Mouse (Mus musculus) right cerebral cortex, adult 2 months (tissue): Measurements from ENCODE around the gene Pecam1.

Source experiments
- DNase-seq, 2 experiments: peaks; one replicate each; pipeline ENCODE4 v3.0.0; 2021 to 2022; ENCODE audit warnings: low spot score in 2 of 2

Pecam1 gene

DNA sequence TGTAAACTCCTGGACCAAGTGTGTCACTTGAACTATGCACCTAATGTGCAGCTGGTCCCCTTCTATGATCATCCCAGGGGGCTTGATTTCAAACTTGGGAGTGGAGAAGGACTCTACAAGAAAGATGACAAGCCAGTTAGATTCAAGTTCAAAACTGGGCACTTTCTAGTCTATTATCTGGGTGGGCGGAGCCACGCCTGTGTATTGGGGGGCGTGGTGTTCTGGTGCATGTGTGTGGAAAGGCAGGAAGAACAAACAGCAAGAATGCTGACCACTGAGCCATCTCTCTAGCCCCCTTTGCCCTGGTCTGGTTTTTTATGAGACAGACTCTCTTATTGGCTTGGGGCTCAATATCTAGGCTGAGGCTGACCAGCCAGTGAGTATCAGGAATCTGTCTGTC is 54.5 kb downstream of the Pecam1 start:
- no peak for DNase-seq

DNA sequence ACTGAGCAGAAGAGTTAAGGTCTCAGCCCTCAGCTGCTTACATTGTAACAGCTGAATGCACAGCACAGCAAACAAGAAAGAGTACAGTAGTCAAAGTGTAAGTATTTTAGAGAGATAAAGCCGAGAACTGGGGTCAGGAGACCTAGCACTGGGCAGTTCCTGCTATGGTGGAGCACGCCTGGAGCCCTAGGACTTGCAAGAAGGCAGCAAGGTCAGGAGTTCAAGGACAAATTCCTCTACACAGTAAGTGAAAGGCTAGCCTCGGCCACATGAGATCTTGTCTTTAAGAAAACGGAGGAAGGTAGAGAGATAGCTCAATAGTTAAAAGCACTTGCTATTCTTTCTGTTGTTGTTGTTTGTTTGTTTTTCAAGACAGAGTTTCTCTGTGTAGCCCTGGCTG is 57.5 kb downstream of the Pecam1 start:
- no peak for DNase-seq

DNA sequence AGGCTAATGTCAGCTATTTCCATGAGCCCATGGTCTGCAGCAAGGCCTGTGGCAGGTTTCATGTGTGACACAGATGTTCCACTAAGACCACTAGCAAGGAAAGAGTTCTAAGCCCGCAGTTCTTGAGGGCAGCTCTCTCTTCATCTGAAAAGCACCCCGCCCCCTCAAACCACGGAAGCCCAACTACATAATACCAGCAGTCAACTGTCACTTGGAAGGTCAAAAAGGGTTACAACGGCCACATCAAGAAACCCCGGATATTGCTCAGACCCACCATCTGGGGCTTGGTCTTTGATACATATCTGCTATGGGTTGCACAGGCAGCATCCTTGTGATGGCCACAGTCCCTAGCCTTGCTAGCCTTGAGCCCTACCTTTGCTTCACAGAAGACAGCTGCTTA is 62.1 kb downstream of the Pecam1 start:
- no peak for DNase-seq

DNA sequence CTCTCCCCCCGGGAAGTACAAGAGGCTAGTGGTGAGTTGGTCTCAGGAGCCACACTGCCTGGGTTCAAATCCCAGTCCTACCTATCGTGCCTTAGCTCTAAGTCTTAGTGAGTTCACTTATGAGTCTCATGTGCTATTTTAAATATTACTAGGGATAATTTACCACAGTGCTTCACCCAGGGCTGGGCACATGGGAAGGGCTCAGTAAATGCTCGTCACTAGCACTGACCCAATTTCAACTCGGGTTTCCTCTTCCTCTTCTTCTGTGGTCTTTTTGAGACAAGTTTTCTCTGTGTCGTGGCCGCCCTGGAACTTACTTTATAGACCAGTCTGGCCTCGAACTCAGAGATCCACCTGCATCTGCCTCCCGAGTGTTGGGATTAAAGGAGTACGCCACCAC is 63.1 kb downstream of the Pecam1 start:
- DNase-seq = no peak

DNA sequence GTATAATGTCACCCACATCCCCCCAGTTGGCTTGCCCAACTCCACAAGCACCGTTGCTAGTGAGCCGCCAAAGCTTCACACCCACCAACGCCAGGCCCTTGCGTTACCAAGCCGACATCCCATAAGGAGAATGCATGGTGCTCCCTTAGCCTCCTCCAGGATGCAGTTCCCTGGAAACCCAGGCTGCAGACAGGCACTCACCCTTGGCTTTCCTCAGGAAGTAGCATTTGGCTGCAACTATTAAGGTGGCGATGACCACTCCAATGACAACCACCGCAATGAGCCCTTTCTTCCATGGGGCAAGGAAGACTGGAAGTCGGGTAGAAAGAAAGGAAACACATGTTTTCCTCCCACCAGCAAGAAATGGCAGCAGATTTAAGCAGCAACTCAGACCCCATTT is 66.4 kb downstream of the Pecam1 start:
- DNase-seq = no peak

DNA sequence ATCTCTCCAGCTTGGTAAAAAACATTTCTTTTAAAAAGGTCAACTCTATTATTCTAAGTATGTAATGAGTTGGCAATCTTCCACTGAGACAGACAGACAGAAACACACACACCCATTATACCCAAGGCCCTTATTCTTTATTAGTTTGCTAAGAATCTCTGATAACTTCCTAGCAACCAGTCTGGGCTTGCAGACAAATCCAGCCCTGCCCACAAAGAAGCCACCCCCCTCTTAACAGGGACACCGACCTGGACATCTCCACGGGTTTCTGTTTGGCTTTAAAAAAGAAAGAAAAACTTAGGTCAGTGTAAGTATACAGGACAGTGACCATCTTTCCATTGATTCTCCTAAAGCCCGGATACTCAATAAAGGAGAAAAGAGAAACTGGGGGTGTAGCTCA is 67.1 kb downstream of the Pecam1 start:
- no peak for DNase-seq

DNA sequence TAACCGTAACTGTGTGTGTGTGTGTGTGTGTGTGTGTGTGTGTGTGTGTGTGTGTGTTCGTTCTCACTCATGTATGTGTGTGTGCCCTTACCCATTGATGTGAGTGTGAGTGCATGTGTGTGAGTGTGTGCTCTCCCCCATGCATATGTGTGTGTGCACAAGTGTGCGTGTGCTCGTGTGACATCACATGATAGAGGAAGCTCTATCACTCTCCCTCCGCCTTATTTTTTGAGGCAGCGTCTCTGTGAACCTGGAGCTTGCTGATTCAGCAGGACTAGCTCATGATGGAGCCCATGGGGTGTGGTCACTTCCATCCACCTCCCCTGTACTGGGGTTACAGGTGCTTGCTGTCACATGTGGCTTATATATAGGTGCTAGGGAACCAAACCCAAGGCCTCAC is 69.3 kb downstream of the Pecam1 start:
- no peak for DNase-seq

DNA sequence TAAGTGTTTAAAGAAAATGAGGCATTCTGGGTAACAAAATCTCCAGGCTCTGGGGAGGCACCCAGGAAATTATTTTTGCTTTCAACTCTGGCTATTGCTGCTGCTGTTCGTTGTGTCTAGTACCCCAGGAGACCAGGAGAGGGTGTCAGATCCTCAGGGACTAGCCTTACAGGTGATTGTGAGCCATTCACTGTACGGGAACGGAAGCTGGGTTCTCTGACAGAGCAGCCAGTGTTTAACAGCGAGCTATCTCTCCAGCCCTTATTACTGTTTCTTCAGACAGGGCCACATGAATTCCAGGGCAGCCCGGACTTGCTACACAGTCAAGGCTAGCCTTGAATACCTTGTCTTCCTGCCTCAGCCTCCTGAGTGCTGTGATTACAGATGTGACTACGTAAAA is 70.6 kb downstream of the Pecam1 start:
- DNase-seq = peak in 1 of 2 experiments; percentile 27

DNA sequence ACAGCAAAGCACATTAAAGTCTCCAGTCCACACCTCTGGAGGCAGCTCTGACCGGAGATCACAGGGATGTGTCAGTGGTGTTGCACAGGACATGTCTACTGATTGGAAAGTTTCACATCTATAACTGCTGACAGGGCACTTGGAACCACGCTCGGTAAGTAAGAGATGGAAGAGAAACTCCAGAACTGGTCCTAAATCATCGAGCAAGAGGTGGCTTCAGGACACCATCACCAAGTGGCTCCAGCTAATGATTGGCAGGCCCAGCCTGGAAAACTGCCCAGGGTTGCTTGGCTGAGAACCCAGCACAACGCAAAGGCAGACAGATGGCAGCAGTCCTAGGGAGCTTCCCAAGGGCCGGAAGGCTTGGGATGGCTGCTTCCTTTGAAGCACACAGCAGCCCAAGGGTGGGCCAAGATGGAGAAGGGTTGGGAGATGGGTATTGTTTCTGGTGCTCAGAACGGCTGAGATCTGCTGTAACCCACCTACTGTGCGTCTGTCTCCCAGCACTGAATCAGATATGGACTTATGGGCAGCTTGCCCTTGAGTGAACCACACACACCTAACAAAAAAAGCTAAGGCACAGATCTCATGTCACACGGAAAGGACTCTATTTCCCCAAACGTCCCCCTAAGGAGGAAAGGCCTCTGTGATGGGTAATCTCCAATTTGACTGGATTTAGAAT is 72.4 kb downstream of the Pecam1 start:
- DNase-seq = peak; percentile 67 to 75

DNA sequence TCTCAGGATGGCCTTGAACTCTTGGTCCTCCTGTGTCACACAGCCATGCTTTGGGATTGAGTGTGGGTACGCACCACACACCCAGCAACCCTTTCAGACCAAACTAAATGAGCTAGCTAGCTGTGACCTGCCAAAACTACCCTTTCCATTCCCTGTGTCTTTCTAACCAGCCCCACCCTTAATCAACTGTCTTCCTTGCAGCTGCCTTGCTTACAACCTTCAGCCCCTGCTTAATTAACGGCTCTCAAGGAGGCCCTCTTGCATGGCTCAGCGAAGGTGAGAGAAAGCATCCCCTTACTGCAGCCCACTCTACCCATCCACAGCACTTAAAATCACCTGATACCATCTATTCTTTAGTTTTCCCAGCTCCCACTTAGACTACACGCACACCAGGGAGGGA is 73.1 kb downstream of the Pecam1 start:
- no peak for DNase-seq

DNA sequence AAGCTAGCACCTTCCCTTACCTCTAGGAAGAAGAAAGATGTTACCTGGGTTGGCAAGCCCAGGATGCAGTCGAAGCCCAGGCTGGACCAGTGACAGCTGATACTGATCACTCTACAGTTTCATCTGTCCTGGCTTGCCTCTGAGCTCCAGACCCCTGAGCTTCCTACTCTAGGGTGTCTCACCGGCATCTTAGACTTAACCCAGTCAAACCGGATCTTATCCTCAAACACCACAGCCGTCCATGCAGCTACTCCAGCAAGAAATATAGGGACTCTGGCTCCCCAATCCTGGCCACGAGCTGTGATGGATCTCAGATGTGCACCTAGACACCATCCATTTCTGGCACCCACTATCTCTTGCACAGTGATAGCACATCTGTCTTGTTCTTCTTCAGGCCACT is 74.6 kb downstream of the Pecam1 start:
- no peak for DNase-seq

DNA sequence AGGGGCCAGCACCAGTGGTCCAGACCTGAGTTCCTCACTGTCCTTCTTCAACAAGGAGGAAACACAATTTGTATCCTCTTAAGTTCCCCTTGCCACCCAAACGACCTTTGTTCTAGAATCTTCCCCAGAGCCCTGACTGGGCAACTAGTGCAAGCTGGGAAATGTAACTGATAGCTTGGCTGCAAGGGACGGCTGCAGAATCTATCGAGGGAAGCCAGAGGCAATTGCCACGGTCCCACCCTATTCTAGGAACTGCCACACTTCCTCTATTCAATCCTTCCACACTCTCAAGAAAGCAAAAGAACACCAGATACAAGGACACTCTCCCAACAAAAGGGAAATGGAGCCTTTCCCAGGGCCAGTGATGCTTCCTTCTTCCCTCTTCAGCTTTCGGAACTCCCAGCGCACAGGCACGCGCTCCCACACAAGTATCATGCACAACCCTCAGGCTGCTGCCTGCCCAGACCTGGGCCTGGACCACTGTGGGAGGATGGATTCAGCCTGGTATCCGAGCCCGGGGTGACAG is 75.2 kb downstream of the Pecam1 start:
- DNase-seq = no peak

DNA sequence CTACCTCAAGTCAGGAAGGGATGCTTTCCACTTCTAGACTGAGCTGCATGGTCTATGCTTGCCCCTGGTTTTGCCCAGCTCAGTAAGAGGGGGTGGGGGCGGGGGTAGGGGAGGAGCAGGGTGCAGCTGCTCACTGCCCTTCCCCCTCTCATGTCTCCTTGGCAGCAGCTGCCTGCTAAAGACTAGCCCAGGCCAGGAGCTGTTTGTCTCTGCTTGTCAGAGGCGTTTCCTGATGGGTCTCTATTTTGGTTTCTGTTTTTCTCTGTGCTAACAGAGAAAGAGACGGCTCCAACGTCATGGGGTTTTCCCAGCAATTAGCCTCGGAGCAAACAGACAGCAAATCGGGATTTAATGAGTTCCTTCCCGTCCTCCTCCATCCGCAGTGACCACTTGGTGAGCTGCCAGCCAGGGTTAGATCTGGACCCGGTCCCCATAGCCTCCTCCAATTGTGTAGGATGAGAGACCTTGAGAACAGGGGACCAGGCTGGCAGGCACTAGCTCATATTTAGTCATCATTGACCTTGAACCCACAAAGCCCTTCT is 75.7 kb downstream of the Pecam1 start:
- peak; percentile 31 to 54 for DNase-seq

DNA sequence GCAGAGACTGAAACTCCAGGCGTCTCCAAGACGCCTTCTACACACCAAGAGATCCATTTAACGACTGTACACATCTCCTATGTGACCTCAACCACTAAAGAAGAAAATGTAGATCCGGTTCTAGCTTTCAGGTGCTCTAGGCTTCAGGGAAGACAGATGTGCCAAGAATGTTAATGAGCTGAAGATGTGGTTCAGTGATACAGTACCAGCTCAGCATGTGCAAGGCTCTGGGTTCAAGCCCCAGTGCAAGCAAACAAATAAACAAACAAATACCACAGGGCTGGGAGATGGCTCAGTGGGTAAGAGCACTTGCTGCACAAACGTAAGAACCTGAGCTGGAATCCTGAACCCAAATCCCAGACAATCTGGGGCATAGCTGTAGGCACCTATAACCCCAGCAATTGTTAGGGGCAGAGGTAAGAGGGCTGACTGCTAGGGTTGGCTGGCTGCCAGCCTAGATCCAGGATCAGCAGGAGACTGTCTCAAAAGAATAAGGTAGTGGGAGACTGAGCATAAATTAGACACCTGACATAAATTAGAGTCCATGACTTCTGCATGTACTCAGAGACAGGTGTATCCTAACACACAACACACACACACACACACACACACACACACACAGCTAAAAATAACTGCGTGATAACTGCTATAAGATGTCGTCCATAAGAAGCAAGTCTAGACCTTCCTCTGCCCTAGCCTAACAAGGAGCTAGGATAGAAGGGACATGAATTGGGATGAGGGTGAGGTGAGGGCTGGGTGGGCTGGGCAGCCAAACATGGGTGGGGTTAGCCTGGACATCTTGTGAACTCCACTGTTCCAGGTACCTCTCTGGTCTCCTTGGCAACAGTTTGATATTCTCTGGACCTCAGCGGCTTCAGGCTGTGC is 76.5 kb downstream of the Pecam1 start:
- DNase-seq = no peak

DNA sequence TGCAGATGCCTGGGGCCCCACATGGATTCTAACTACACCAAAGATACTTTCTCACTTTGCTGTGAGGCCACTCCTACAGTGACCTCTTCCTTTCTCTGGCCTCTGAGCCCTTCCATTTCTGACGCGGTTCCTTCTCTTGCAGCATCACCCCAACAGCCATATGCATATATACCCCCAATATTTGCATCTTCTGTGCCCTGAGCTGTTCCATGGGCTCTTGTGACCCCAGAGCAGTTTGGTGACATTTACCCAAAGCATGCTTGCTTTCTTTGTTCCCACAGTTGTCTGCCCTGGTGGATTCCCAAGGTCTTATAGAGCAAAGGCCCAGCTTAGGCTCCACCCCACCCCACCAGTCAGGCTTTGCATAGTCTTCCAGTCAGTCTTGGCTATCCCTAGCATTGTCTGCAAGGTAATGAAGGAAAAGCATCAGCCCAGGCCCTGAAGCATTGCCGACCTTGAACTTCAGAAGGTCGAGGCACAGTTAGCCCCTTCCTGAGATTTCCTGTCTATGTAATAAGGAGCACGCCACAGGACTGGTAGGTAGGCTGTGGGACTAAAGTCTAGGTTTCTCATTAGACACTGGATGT is 77.4 kb downstream of the Pecam1 start:
- no peak for DNase-seq

DNA sequence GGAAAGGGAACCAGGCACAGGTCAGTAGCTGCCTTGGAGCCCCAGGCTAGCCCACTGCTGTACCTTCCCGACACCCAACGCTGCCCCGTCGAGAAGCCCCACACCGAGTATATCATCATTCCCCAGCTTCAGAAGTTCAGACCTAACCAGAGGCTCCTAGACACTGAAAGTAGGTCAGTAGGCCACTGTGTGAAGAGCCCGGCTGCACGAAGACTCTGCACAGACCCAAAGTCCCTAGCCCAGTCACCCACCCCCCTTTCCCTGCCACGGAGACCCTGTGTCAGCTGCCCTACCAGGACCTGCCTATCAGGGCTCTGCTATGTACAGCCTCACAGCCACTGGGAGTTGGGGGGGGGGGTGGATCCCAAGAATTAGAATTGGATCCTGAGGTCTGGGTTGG is 78.6 kb downstream of the Pecam1 start:
- no peak for DNase-seq

DNA sequence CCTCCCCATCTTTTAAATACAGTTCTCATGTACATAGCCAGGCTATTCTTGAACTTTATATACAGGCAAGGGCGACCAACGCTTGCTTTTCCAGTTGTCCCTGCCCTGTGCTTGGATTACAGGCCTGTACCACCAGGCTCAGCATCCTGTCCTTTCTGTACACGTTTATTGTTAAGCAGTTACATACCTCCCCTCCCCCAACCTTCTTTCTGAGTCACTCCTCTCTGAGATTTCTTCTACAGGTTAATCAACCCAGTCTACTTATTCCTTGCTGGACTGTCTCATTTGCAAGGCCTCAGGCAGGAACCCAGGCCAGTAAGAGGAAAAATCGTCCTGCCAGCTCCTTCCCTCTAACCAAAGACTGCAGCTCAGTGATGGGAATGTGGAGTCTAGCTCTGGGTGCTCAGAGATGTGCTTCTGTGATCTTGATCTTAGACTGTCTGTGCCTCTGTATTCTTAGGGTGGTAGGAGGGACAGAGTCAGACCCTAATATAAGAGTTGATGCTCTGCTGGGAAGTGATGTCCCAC is 79.4 kb downstream of the Pecam1 start:
- DNase-seq = no peak

DNA sequence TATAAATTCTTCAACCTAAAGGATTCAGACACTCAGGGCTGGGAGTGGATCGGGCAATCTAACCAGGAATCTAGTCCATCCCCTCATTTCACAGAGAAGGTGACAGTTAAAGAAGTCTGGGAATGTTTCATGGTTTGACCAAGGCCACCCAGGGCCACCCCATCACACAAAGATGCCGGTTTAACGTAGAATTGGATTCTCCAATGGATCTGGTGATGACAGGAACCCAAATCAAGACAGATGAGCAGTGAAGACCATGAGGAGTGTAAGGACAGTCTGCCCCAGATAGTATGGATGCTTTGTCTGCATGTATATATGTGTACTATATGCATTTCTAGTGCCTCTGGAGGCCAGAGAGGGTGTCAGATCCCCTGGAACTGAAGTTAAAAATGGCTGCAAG is 80.2 kb downstream of the Pecam1 start:
- no peak for DNase-seq

DNA sequence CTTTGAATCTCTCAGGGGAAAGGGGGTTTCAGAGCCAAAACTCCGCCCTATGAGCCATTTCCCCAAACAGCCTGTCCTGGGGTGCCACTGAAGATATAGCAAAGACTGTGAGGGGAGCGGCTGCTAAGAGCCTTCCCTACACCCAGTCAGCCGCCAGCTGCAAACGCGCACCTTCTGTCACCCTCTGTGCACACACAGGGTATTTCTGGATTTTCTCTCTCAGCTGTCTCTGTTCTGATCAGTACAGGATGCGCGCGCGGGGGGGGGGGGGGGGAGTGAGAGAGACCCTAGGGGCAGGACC is 80.6 kb downstream of the Pecam1 start:
- no peak for DNase-seq

DNA sequence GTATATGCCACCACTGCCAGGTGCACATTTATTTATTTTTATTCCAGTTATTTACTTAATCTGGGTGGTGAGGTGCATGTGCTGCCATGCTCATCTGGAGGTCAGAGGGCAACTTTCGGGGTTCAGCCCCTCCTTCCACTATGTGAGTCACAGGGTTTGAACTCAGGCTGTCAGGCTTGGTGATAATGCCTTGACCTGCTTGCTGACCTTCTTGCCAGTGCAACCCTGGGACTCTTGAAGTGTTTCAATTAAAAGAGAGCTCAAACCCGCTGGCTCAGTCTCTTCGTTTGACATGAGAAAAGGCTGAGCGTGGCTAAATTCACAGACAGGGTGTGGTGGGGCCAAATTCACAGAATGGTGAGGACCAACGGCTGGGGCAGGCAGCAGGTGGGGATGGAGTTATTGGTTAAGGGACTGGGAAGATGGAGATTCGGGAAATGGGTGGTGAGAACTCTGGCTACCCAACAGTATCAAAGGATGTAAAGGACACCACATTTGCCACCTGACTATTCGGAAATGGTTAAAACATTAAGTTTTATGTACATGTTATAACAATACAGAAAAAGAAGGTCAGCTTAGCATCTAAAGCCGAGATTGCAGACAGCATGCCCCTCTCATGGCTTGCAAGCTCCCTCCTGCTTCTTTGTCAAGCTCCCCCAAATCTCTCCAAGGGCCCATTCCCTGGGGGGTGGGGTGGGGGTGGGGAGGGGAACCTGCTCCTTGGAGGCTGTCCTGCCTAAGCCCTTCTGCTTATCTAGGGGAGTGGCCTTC is 81.1 kb downstream of the Pecam1 start:
- no peak for DNase-seq

DNA sequence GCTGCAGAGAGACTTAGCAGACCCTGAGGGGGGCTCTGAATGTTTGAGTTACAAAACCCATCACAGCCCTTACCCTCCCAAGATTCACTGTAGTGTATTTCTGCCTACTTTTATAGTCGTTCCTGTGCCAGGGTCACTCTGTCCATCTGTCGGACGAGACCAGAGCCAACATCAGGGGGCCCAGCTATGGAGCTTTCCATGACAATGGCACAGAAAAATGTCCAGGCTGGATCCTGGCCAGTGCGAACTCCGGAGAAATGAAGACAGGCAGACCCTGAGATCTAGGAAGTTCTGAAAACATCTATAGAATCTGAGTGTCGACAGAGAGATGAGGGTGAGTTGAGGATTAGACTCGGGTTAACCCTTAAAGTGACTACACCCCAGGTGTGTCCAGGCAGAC is 82.1 kb downstream of the Pecam1 start:
- DNase-seq = no peak

DNA sequence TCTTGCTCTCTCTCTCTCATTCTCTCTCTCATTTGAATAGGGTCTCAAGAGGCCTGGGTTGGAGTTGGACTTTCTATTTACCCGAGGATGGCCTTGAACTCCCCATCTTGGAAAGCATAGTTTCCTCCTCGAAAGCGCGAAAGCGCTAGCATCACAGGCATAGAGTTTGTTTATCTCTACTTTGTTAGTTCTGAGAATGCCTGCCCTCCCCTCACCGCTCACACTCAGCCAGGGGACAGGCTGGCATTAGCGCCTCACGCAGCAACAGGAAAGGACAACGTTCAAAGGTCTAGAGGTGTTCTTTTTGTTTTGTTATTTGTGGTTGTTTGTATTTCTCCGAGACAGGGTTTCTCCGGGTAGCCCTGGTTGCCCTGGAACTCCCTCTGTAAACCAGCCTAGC is 82.6 kb downstream of the Pecam1 start:
- no peak for DNase-seq
